Mouse (Mus musculus) liver, embryonic 14.5 days (tissue): ENCODE measurements around the gene Ebf1. TPM values are rescaled to one million over a fixed set of nuclear protein-coding genes. Genes with fewer than 3 reads are reported as not detected.

ENCODE experiments used
- ATAC-seq: fragments of 200-750 bp; cut with Nextera tagmentation; 2 replicates; pipeline ENCODE4 v1.8.0; 2017; ENCODE audit warnings: moderate number of reproducible peaks, mild to moderate bottlenecking, moderate library complexity; ENCODE audit not compliant: insufficient read depth
- DNase-seq, 3 experiments: peaks; one replicate each; pipeline ENCODE4 v3.0.0-alpha.2; 2012 to 2013; ENCODE audit warnings: low read depth in 3 of 3, low spot score in 3 of 3
- H3K27ac ChIP-seq: fragments of 300-500 bp; sonication (generic); 2 replicates; pipeline ENCODE4 v1.5.1; 2014; ENCODE audit warnings: moderate library complexity, mild to moderate bottlenecking, control low read depth, inconsistent platforms
- H3K27me3 ChIP-seq: fragments of 300-500 bp; sonication (generic); 2 replicates; pipeline ENCODE4 v1.6.1; 2014; ENCODE audit warnings: mild to moderate bottlenecking, low read length, moderate library complexity; ENCODE audit not compliant: control insufficient read depth, insufficient read depth
- H3K36me3 ChIP-seq: fragments of 300-500 bp; sonication (generic); replicated peaks from 2 replicates; pipeline ENCODE4 v1.6.1; 2014; ENCODE audit warnings: low read depth; ENCODE audit not compliant: control insufficient read depth, insufficient read depth
- H3K4me1 ChIP-seq, 2 experiments: fragments of 200-500 bp in 1 of 2; fragments of 300-500 bp in 1 of 2; sonication (generic) in 1 of 2; replicated peaks; 2 replicates each; pipeline ENCODE4 v1.6.1; 2012 to 2014; ENCODE audit warnings: antibody characterized with exemption in 1 of 2, inconsistent platforms in 1 of 2, low read length in 1 of 2; ENCODE audit not compliant: control insufficient read depth in 2 of 2, insufficient read depth in 2 of 2
- H3K4me2 ChIP-seq: fragments of 300-500 bp; sonication (generic); 2 replicates; pipeline ENCODE4 v1.6.1; 2014; ENCODE audit warnings: low read depth, mild to moderate bottlenecking, control low read depth, moderate library complexity
- H3K4me3 ChIP-seq, 2 experiments: fragments of 200-500 bp in 1 of 2; fragments of 300-500 bp in 1 of 2; sonication (generic) in 1 of 2; 2 replicates each; pipeline ENCODE4 v1.5.1; 2012 to 2014; ENCODE audit warnings: low read depth in 2 of 2, low read length in 2 of 2, mild to moderate bottlenecking in 2 of 2, control low read depth in 1 of 2, inconsistent platforms in 1 of 2, moderate library complexity in 1 of 2; ENCODE audit not compliant: insufficient read depth in 1 of 2
- H3K9ac ChIP-seq: fragments of 300-500 bp; sonication (generic); replicated peaks from 2 replicates; pipeline ENCODE4 v1.6.1; 2014; ENCODE audit warnings: mild to moderate bottlenecking, control low read depth, moderate library complexity
- H3K9me3 ChIP-seq: fragments of 300-500 bp; sonication (generic); 2 replicates; pipeline ENCODE4 v1.6.1; 2016; ENCODE audit warnings: low read length, mixed read lengths; ENCODE audit not compliant: control insufficient read depth
- CTCF ChIP-seq: IDR thresholded peaks from 2 replicates; pipeline ENCODE4 v1.5.1; 2016; ENCODE audit warnings: antibody characterized with exemption, low read depth, control low read depth
- EP300 ChIP-seq: IDR thresholded peaks from 2 replicates; pipeline ENCODE4 v1.6.1; 2016; ENCODE audit warnings: antibody characterized with exemption, low read depth
- WGBS: fragments of 180-500 bp; shearing (Covaris S2); extraction: QIAGEN DNeasy Blood & Tissue Kit; methylation state at CpG from one replicate; pipeline ENCODE4 v1.1.7; 2014; ENCODE audit not compliant: insufficient replicate concordance; 5-methylcytosine and 5-hydroxymethylcytosine counted together
- polyA plus RNA-seq, 2 experiments: library from polyadenylated mRNA; depleted of rRNA in 1 of 2; stranded (reverse) in 1 of 2; unstranded in 1 of 2; fragments of >200 nt; fragmentation: Nextera tagmentation in 1 of 2; extraction: Ambion mirVana in 1 of 2; gene quantifications; 2 replicates each; pipeline versions ENCODE4 v1.2.1 to v1.2.3; 2012 to 2014

Ebf1 gene
- polyA plus RNA-seq, 2 experiments: 0.20 to 0.34 TPM

GRCm38 (mm10) chr11:44785479-44785878 is 168.4 kb downstream of the Ebf1 start:
- 64% methylated on average over 5 of the region's 5 CpGs for WGBS
- Histone ChIP-seq H3K4me2 (no peak overlapping the region), H3K4me3 (no peak overlapping the region), H3K9ac (no peak overlapping the region), H3K27ac (no peak overlapping the region), H3K36me3 (no peaks in the 10 kb centered on the region), H3K27me3 (no peaks in the 10 kb centered on the region), H3K4me1 (no peaks in the 10 kb centered on the region), H3K9me3 (no peaks in the 10 kb centered on the region)
- TF ChIP-seq CTCF (no peak), EP300 (no peak)
- DNase-seq (no peak), ATAC-seq (no peak)

GRCm38 (mm10) chr11:44788003-44788402 is 170.9 kb downstream of the Ebf1 start:
- TF ChIP-seq CTCF (no peak), EP300 (no peak)
- Histone ChIP-seq H3K27me3 (no peaks in the 10 kb centered on the region), H3K4me1 (no peaks in the 10 kb centered on the region), H3K27ac (no peak overlapping the region), H3K9me3 (no peaks in the 10 kb centered on the region), H3K4me2 (no peak overlapping the region), H3K9ac (no peak overlapping the region), H3K36me3 (no peaks in the 10 kb centered on the region), H3K4me3 (no peak overlapping the region)
- DNase-seq (peak in 1 of 3 experiments; percentile 2), ATAC-seq (no peak)
- WGBS: 36% methylated on average over 1 of the region's 1 CpGs

GRCm38 (mm10) chr11:44792816-44793215 is 175.7 kb downstream of the Ebf1 start:
- H3K4me1 ChIP-seq: no peaks in the 10 kb centered on the region
- TF ChIP-seq CTCF (no peak), EP300 (no peak)
- no peak for DNase-seq
- H3K27me3 ChIP-seq: no peaks in the 10 kb centered on the region
- H3K9ac ChIP-seq: no peak overlapping the region
- no peak overlapping the region for H3K27ac ChIP-seq
- no peaks in the 10 kb centered on the region for H3K36me3 ChIP-seq
- no peak overlapping the region for H3K4me3 ChIP-seq
- no peak for ATAC-seq
- no peaks in the 10 kb centered on the region for H3K9me3 ChIP-seq
- no peak overlapping the region for H3K4me2 ChIP-seq
- 26% methylated on average over 3 of the region's 3 CpGs for WGBS

- no peak overlapping the region for H3K4me3 ChIP-seq
- no peak for ATAC-seq
- WGBS: 72% methylated on average over 4 of the region's 4 CpGs
- no peak overlapping the region for H3K4me2 ChIP-seq
- H3K9ac ChIP-seq: no peak overlapping the region
- H3K27ac ChIP-seq: no peak overlapping the region
- H3K27me3 ChIP-seq: no peaks in the 10 kb centered on the region
- H3K4me1 ChIP-seq: no peaks in the 10 kb centered on the region
- no peaks in the 10 kb centered on the region for H3K9me3 ChIP-seq
- no peak for DNase-seq
- no peak for TF ChIP-seq CTCF
- TF ChIP-seq EP300: no peak
- H3K36me3 ChIP-seq: no peaks in the 10 kb centered on the region
Measured at GRCm38 (mm10) chr11:44794883-44795282, 177.8 kb downstream of the Ebf1 start.

- 54% methylated on average over 3 of the region's 3 CpGs for WGBS
Measured at GRCm38 (mm10) chr11:44795767-44796166, 178.7 kb downstream of the Ebf1 start.

More at GRCm38 (mm10) chr11:44795767-44796166, 178.7 kb downstream of the Ebf1 start:
- H3K9me3 ChIP-seq: no peaks in the 10 kb centered on the region
- TF ChIP-seq EP300 (no peak), CTCF (no peak)
- ATAC-seq (no peak), DNase-seq (no peak)
- no peak overlapping the region for H3K4me3 ChIP-seq
- no peaks in the 10 kb centered on the region for H3K27me3 ChIP-seq
- no peaks in the 10 kb centered on the region for H3K4me1 ChIP-seq
- H3K9ac ChIP-seq: no peak overlapping the region
- no peak overlapping the region for H3K4me2 ChIP-seq
- H3K27ac ChIP-seq: no peak overlapping the region
- H3K36me3 ChIP-seq: no peaks in the 10 kb centered on the region
